Mouse (Mus musculus) limb, embryonic 11.5 days (tissue): Measurements from ENCODE around the gene Smtnl2. TPM values are rescaled to one million over a fixed set of nuclear protein-coding genes. Genes with fewer than 3 reads are reported as not detected.
"Not testable (repeated sequence)": the region's sequence is repeated elsewhere in the genome, so short reads cannot be mapped to it uniquely, and the experiment has no call there.

ENCODE experiments used
- ATAC-seq: fragments of 200-750 bp; cut with Nextera tagmentation; 2 replicates; pipeline ENCODE4 v1.8.0; 2017; ENCODE audit warnings: low read depth; ENCODE audit not compliant: insufficient number of reproducible peaks, low FRiP score, low TSS enrichment
- DNase-seq: peaks from one replicate; pipeline ENCODE4 v3.0.0-alpha.2; 2015; ENCODE audit warnings: low spot score
- H3K27ac ChIP-seq: fragments of 300-500 bp; sonication (generic); replicated peaks from 2 replicates; pipeline ENCODE4 v1.5.1; 2014; ENCODE audit warnings: low read depth, mild to moderate bottlenecking, low read length
- H3K27me3 ChIP-seq: fragments of 300-500 bp; sonication (generic); 2 replicates; pipeline ENCODE4 v1.6.1; 2014; ENCODE audit warnings: mild to moderate bottlenecking, low read length, mixed read lengths; ENCODE audit not compliant: control insufficient read depth, insufficient read depth
- H3K36me3 ChIP-seq: fragments of 300-500 bp; sonication (generic); 2 replicates; pipeline ENCODE4 v1.6.1; 2014; ENCODE audit warnings: mild to moderate bottlenecking, low read length, moderate library complexity, mixed read lengths; ENCODE audit not compliant: control insufficient read depth, insufficient read depth
- H3K4me1 ChIP-seq: fragments of 300-500 bp; sonication (generic); 2 replicates; pipeline ENCODE4 v1.6.1; 2014; ENCODE audit warnings: low read length, mixed read lengths; ENCODE audit not compliant: control insufficient read depth, insufficient read depth
- H3K4me2 ChIP-seq: fragments of 300-500 bp; sonication (generic); 2 replicates; pipeline ENCODE4 v1.6.1; 2014; ENCODE audit warnings: low read depth, mild to moderate bottlenecking, moderate library complexity; ENCODE audit not compliant: severe bottlenecking
- H3K4me3 ChIP-seq: fragments of 300-500 bp; sonication (generic); 2 replicates; pipeline ENCODE4 v1.5.1; 2014; ENCODE audit warnings: low read depth, low read length
- H3K9ac ChIP-seq: fragments of 300-500 bp; sonication (generic); 2 replicates; pipeline ENCODE4 v1.6.1; 2014; ENCODE audit warnings: mild to moderate bottlenecking, low read length
- H3K9me3 ChIP-seq: fragments of 300-500 bp; sonication (generic); 2 replicates; pipeline ENCODE4 v1.6.1; 2016; ENCODE audit warnings: low read length; ENCODE audit not compliant: control insufficient read depth
- WGBS: fragments of 180-500 bp; shearing (Covaris S2); extraction: QIAGEN DNeasy Blood & Tissue Kit; methylation state at CpG from one replicate; pipeline ENCODE4 v1.1.7; 2014; 5-methylcytosine and 5-hydroxymethylcytosine counted together
- polyA plus RNA-seq: library from polyadenylated mRNA; unstranded; fragments of >200 nt; fragmentation: Nextera tagmentation; extraction: Ambion mirVana; gene quantifications from 2 replicates; pipeline ENCODE4 v1.2.1, GENCODE M21; 2014

The Smtnl2 gene
- polyA plus RNA-seq, 1 experiment from 2014 or later, result 13.2 TPM

DNA sequence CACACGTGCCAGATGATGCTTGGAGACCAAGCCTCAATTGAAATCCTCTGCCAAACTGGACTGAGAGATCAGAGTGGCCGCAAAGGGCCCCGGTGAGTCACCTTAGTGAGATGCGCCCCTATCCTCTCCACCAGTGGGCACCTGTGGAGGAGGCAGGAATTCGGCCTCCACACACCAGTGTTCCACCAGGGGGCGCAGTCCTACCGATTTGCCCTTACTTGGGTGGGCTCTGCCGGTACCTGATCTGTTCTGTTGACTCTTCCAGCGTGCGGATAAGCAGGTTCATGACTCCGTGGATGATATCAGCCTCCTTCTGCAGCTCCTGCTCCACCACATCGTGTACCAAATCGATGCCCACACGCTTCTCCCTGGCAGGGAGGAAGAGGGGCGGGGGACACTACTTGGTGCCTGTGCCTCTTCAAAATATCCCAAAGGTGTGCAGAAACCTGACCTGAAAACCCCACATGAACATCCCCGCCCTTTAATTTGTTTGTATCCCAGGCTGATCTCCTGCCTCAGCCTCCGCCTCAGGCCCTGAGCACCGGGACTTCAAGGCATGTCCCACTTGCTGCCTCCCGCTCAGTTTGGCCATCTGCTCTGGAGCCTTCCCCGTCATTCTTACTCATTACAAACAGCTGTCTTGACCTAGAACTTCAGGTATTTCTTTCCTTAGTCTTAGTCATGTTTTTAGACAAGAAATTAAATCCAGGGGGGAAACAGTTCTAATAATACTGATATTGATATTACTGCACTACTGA is 56.4 kb downstream of the Smtnl2 start:
- H3K9me3 ChIP-seq, result no peaks in the 10 kb centered on the region
- no peak overlapping the region for H3K9ac ChIP-seq
- DNase-seq (peak; percentile 88), ATAC-seq (no peak)
- no peaks in the 10 kb centered on the region for H3K27me3 ChIP-seq
- no peak overlapping the region for H3K27ac ChIP-seq
- H3K36me3 ChIP-seq, result no peaks in the 10 kb centered on the region
- H3K4me1 ChIP-seq, result no peaks in the 10 kb centered on the region
- WGBS, result 24% methylated on average over 20 of the region's 20 CpGs
- H3K4me3 ChIP-seq, result no peak overlapping the region
- peak overlapping the region; percentile 10; the same call in 1 of the 2 replicates for H3K4me2 ChIP-seq

DNA sequence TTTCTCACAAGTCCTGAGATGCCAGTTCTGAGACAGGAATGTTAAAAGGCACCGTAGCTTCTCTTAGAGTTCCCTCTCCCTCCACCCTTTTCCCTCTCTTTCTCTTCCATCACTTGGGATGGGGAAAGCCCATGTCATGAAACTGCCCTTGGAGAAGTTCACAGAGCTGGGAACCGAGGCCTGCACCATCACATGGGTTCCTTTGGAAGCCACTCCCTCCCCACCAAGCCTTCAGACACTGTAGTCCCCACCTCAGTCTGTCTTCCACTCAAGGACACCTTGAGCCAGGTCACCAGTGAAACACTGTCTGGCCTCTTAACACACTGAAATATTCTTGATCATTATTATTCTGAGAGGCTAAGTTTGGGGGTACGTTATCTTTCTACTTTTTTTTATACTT is 58.3 kb downstream of the Smtnl2 start:
- no peaks in the 10 kb centered on the region for H3K36me3 ChIP-seq
- no peak for ATAC-seq

DNA sequence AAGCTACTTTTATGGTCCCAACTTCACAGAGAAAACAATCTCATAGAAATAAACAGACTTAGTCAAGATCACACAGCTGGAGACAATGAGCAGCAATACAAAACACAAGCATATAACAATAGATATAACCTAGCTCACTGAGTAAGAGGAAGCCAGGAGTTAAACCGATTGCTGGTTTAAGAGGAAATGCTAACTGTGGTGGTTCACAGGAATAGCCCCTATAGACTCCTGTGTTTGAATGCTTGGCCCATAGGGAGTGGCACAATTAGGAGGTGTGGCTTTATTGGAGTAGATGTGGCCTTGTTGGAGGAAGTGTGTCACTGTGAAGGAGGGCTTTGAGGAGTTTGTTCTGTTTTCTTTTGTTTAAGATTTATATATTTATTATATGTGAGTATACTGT is 59.2 kb downstream of the Smtnl2 start:
- H3K9ac ChIP-seq, result no peak overlapping the region
- H3K4me1 ChIP-seq, result no peaks in the 10 kb centered on the region
- DNase-seq, result no peak
- no peak overlapping the region for H3K27ac ChIP-seq
- H3K4me2 ChIP-seq, result no peak overlapping the region
- 64% methylated on average over 1 of the region's 1 CpGs for WGBS
- no peaks in the 10 kb centered on the region for H3K9me3 ChIP-seq
- H3K27me3 ChIP-seq, result no peaks in the 10 kb centered on the region
- H3K36me3 ChIP-seq, result no peaks in the 10 kb centered on the region
- no peak for ATAC-seq
- H3K4me3 ChIP-seq, result no peak overlapping the region

More for the DNA sequence above, 58.3 kb downstream of the Smtnl2 start:
- Histone ChIP-seq H3K4me2 (no peak overlapping the region), H3K9me3 (no peaks in the 10 kb centered on the region), H3K9ac (no peak overlapping the region), H3K4me3 (no peak overlapping the region), H3K27ac (no peak overlapping the region), H3K27me3 (no peaks in the 10 kb centered on the region), H3K4me1 (no peaks in the 10 kb centered on the region)
- 84% methylated on average over 3 of the region's 3 CpGs for WGBS
- DNase-seq, result no peak

DNA sequence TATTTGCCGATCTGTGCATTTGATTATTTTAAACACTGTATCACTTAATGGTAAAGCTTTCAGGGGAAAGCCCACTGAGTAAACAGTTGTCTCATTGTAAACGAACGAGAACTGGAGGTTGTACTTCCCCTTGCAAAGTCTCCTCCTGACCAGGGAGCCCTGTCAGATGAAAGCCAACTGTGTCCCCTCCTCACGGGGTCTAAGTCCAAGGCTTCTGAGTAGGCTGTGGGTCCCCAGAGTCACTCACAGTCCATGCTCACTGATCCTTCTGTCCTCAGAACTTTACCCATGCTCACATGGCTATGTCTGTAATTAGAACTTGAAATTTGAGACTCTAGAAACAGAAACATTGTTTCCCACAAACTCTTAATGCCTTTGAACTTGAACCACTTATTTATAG is 61.9 kb downstream of the Smtnl2 start:
- Histone ChIP-seq H3K4me2 (no peak overlapping the region), H3K27ac (no peak overlapping the region), H3K4me3 (no peak overlapping the region), H3K27me3 (no peaks in the 10 kb centered on the region), H3K9me3 (no peaks in the 10 kb centered on the region), H3K9ac (no peak overlapping the region), H3K36me3 (no peaks in the 10 kb centered on the region), H3K4me1 (no peaks in the 10 kb centered on the region)
- ATAC-seq (no peak), DNase-seq (no peak)
- 60% methylated on average over 4 of the region's 4 CpGs for WGBS

DNA sequence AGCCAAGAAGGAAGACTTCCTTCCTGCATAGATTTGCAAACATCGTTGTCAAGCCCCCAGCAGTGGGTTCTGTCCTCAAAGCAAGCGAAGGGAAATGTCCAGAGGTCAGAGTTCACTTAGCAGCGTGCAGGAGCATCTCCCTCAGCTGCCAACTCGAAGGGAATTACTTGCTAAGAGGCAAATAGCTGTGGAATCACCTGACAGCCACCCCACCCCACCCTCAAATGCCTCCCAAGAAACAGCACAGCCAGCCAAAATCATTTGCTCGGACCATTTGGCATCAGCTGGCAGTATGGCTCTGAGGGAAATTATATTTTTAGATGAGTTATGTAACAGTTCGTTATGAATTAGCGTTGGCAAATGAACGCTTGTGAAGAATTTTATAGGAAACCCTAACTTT is 62.5 kb downstream of the Smtnl2 start:
- Histone ChIP-seq H3K36me3 (no peaks in the 10 kb centered on the region), H3K4me3 (no peak overlapping the region), H3K9ac (no peak overlapping the region), H3K9me3 (no peaks in the 10 kb centered on the region), H3K4me1 (no peaks in the 10 kb centered on the region), H3K4me2 (no peak overlapping the region), H3K27me3 (no peaks in the 10 kb centered on the region), H3K27ac (no peak overlapping the region)
- DNase-seq (no peak), ATAC-seq (no peak)
- 51% methylated on average over 8 of the region's 8 CpGs for WGBS

DNA sequence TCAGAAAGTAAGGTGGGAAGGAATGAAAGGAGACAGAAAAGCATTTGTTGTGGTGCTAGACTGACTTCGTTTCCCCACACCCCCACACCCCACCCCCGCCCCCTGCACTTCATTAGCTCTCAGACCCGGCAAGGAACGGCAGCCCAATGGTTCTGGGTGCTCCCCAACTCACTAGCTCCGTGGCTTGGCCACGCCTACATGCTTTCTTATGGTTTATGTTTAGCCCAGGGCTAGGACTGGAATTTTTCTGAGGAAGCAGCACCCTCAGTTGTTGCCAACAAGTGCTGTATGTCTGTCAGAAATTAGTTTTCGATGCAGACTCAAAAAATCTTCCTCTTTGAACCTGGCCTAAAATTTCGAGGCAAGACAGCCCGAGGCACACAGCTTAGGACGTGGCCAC is 63.0 kb downstream of the Smtnl2 start:
- Histone ChIP-seq H3K9ac (no peak overlapping the region), H3K27me3 (no peaks in the 10 kb centered on the region), H3K4me1 (no peaks in the 10 kb centered on the region), H3K4me3 (no peak overlapping the region), H3K27ac (no peak overlapping the region), H3K36me3 (no peaks in the 10 kb centered on the region), H3K4me2 (no peak overlapping the region), H3K9me3 (no peaks in the 10 kb centered on the region)
- DNase-seq (no peak), ATAC-seq (no peak)
- 53% methylated on average over 10 of the region's 10 CpGs for WGBS

DNA sequence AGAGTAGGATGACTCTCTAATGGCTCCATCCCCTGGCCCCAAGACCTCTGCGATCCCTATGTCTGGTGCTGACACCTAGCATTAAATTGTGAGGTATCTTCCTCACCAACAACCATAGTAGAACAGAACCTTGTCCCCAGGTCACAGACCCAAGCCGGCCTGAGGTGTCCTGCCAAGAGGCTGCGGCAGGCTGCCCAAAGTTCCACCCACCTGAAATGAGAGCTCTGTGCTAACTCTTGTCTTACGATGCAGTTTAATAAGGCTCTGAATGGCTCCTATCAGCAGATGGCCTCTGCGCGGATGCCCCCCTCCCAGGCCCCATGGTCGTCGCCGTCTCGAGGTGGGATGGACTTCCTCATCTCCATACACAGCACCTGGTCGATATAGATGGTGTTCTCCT is 67.0 kb downstream of the Smtnl2 start:
- no peak for ATAC-seq
- no peak for DNase-seq
- Histone ChIP-seq H3K4me2 (no peak overlapping the region), H3K27me3 (no peaks in the 10 kb centered on the region), H3K27ac (no peak overlapping the region), H3K4me3 (no peak overlapping the region), H3K36me3 (no peaks in the 10 kb centered on the region), H3K9me3 (no peaks in the 10 kb centered on the region), H3K9ac (no peak overlapping the region), H3K4me1 (no peaks in the 10 kb centered on the region)
- WGBS, result 90% methylated on average over 11 of the region's 11 CpGs

DNA sequence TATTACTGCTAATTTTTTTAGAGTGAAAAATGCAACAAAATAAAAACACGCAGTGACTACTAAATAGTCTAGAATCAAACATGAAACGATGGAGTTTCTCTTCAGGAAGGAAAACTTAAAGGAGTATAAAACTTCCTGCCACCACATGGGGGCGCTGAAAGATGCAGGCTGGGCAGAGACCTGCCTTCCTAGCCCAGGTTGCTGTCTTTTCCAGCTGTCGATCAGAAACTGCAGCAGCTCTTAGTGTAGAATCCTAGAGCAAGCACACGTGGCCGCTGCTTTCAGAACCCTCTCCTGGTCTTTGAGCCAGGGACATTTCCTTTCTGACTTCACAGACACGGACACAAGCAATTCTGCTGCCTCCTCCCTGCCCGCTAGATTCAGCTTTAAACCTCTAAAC is 67.6 kb downstream of the Smtnl2 start:
- ATAC-seq (no peak), DNase-seq (peak; percentile 78)
- H3K9ac ChIP-seq, result no peak overlapping the region
- H3K36me3 ChIP-seq, result no peaks in the 10 kb centered on the region
- H3K27me3 ChIP-seq, result no peaks in the 10 kb centered on the region
- WGBS, result 25% methylated on average over 8 of the region's 8 CpGs
- H3K4me2 ChIP-seq, result no peak overlapping the region
- no peak overlapping the region for H3K4me3 ChIP-seq
- H3K27ac ChIP-seq, result no peak overlapping the region
- no peaks in the 10 kb centered on the region for H3K9me3 ChIP-seq
- no peaks in the 10 kb centered on the region for H3K4me1 ChIP-seq

DNA sequence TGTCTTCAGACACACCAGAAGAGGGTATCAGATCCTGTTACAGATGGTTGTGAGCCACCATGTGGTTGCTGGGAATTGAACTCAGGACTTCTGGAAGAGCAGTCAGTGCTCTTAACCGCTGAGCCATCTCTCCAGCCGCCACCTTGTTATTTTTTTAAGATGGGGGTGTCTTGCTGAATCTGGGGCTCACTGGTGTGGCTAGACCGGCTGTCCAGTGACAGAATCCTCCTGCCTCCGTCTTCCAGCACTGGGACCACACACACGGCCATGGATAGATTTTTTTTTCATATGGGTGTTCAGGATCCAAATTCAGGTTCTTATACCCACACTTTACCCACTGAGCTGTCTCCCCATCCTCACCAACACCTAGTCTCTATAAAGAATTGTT is 68.3 kb downstream of the Smtnl2 start:
- not testable (repeated sequence) for DNase-seq, H3K9ac ChIP-seq, ATAC-seq, H3K27ac ChIP-seq, H3K27me3 ChIP-seq, H3K9me3 ChIP-seq, H3K4me2 ChIP-seq, H3K4me3 ChIP-seq, H3K36me3 ChIP-seq, H3K4me1 ChIP-seq
- WGBS, result 94% methylated on average over 5 of the region's 5 CpGs
